25 mouse cellular contexts compared by ENCODE assay signal in the genomic region with DNA sequence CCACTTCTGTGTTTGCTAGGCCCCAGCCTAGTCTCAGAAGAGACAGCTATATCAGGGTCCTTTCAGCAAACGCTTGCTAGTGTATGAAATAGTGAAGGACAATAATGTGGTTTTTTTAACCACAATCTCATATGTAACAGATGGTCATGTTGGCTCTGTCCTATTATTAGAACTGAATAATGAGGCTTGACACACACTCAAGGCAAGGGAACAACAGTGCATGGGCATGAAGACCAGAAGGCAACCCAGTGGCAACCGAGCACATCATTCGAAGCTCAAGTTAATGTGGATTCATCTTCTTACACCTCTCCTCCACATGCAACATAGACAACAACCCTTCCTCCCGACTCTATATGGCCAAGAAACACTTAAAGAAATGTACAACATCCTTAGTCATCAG. TPM values are rescaled to one million over a fixed set of nuclear protein-coding genes. Genes with fewer than 3 reads are reported as not detected.
DNase-seq lines count a peak whose midpoint lies in the region; ATAC-seq lines count a peak whose summit lies in the region.
"Had no signal": no experiment of that assay in that cellular context is flagged by ENCODE, and none has a peak within 500 bp of the region (broad histone marks: within the 10 kb centered on the region; RNA-seq: fewer than 3 reads in every experiment).

No protein-coding gene starts in this region.

- peak; percentile 50 for ATAC-seq in megakaryocyte progenitor cell, adult 5-6 weeks (replicated peaks; ENCODE audit: poor library complexity)
- ATAC-seq: activated CD4-positive, CD25-positive, alpha-beta regulatory T cell, adult 4 months; CD4-positive, CD25-positive, alpha-beta regulatory T cell, adult 4 months; forebrain, embryonic 16.5 days; hindbrain, postnatal 0 days; inflammation-experienced regulatory T-cells, adult 6 months; intestine, embryonic 16.5 days had no signal

- peak; percentile 5 for DNase-seq in cerebellum, adult 9-11 months
- no peak for DNase-seq in cerebellum, adult 8-10 months
- DNase-seq in layer of hippocampus, adult 9-11 months, result peak; percentile 3
- no peak for DNase-seq in layer of hippocampus, adult 11-12 months (ENCODE audit: low spot score)
- DNase-seq in Muller cell, postnatal 12 days (ENCODE audit: inconsistent ontology term), result no peak
- DNase-seq in heart, adult 11 months, result no peak
- DNase-seq: adrenal gland, adult 8-10 months; adrenal gland, postnatal 25 days; cerebellum, adult 18-20 months; cerebellum, postnatal 25 days; embryo, embryonic 11 days; gastrocnemius, postnatal 25 days; heart, adult 2 months; heart, postnatal 14 days; heart, postnatal 4 days; kidney, adult 2 months had no signal

RNA-seq across cellular contexts. Expression of a gene that starts 7.3 kb away (rescaled TPM):
- not detected in 2 replicates for total RNA-seq in megakaryocyte progenitor cell, adult 5-6 weeks (2015)
- not detected in 2 replicates for total RNA-seq in megakaryocyte progenitor cell, adult 5-6 weeks (2017)
- total RNA-seq: adrenal gland, adult 8-10 months; adrenal gland, postnatal 25 days; gastrocnemius, adult 8-10 months; gastrocnemius, postnatal 25 days; heart, adult 2 months; heart, postnatal 14 days; heart, postnatal 4 days; hindbrain, postnatal 0 days; MEL had no signal

RNA-seq across cellular contexts. Expression of a gene that starts 14.5 kb away (rescaled TPM):
- total RNA-seq in megakaryocyte progenitor cell, adult 5-6 weeks (2015), result not detected in 2 replicates
- total RNA-seq in megakaryocyte progenitor cell, adult 5-6 weeks (2017), result not detected in 2 replicates
- total RNA-seq: adrenal gland, adult 8-10 months; adrenal gland, postnatal 25 days; gastrocnemius, adult 8-10 months; gastrocnemius, postnatal 25 days; heart, adult 2 months; heart, postnatal 14 days; heart, postnatal 4 days; hindbrain, postnatal 0 days; MEL had no signal

RNA-seq across cellular contexts. Expression of a gene that starts 27.1 kb away (rescaled TPM):
- 6.4 and 7.4 TPM in 2 replicates for total RNA-seq in megakaryocyte progenitor cell, adult 5-6 weeks (2015)
- total RNA-seq in megakaryocyte progenitor cell, adult 5-6 weeks (2017), result 5.6 and 7.0 TPM in 2 replicates

RNA-seq across cellular contexts. Expression of a gene that starts 28.6 kb away (rescaled TPM):
- not detected in 2 replicates for total RNA-seq in megakaryocyte progenitor cell, adult 5-6 weeks (2015)
- total RNA-seq in megakaryocyte progenitor cell, adult 5-6 weeks (2017), result not detected in 2 replicates
- total RNA-seq: adrenal gland, adult 8-10 months; adrenal gland, postnatal 25 days; gastrocnemius, adult 8-10 months; gastrocnemius, postnatal 25 days; heart, adult 2 months; heart, postnatal 14 days; heart, postnatal 4 days; hindbrain, postnatal 0 days; MEL had no signal

RNA-seq across cellular contexts. Expression of a gene that starts 40.0 kb away (rescaled TPM):
- total RNA-seq in megakaryocyte progenitor cell, adult 5-6 weeks (2015), result not detected in 2 replicates
- total RNA-seq in megakaryocyte progenitor cell, adult 5-6 weeks (2017), result not detected in 2 replicates
- total RNA-seq: adrenal gland, adult 8-10 months; adrenal gland, postnatal 25 days; gastrocnemius, adult 8-10 months; gastrocnemius, postnatal 25 days; heart, adult 2 months; heart, postnatal 14 days; heart, postnatal 4 days; hindbrain, postnatal 0 days; MEL had no signal

Comparison
In these comparisons a context has a peak if more than half of its experiments do, and no peak if none do; other contexts are left out.
1. DNase-seq: peak in cerebellum, adult 9-11 months (single experiment) and layer of hippocampus, adult 9-11 months (single experiment); none in cerebellum, adult 8-10 months (single experiment), layer of hippocampus, adult 11-12 months (single experiment), Muller cell, postnatal 12 days (single experiment) and heart, adult 11 months (single experiment).